ENCODE assay signal across 20 mouse cellular contexts in genomic region chr1:53377731-53378130, GRCm38 (mm10). TPM values are rescaled to one million over a fixed set of nuclear protein-coding genes. Genes with fewer than 3 reads are reported as not detected.
"Had no signal": no experiment of that assay in that cellular context is flagged by ENCODE, and none has a peak within 500 bp of the region (broad histone marks: within the 10 kb centered on the region; RNA-seq: fewer than 3 reads in every experiment).

No protein-coding gene starts in this region.

- H3K36me3 ChIP-seq: neural tube, embryonic 12.5 days; neural tube, embryonic 13.5 days; neural tube, embryonic 15.5 days; stomach, embryonic 15.5 days had no signal

- H3K27me3 ChIP-seq: neural tube, embryonic 12.5 days; neural tube, embryonic 13.5 days; neural tube, embryonic 15.5 days; stomach, embryonic 15.5 days had no signal

- H3K4me1 ChIP-seq: neural tube, embryonic 12.5 days; neural tube, embryonic 13.5 days; neural tube, embryonic 15.5 days; stomach, embryonic 15.5 days had no signal

- DNase-seq: retina, postnatal 1 day; right cerebral cortex, adult 18-20 months; right cerebral cortex, postnatal 14 days; right cerebral cortex, postnatal 25 days; right cerebral cortex, postnatal 4 days; spleen, adult 18-20 months; thymus, adult 18-20 months; thymus, adult 2 months; thymus, postnatal 14 days; thymus, postnatal 25 days; thymus, postnatal 36 days; thymus, postnatal 4 days had no signal

- H3K9ac ChIP-seq: neural tube, embryonic 12.5 days; neural tube, embryonic 13.5 days; neural tube, embryonic 15.5 days; stomach, embryonic 15.5 days had no signal

- H3K9me3 ChIP-seq: neural tube, embryonic 12.5 days; neural tube, embryonic 13.5 days; neural tube, embryonic 15.5 days; stomach, embryonic 15.5 days had no signal

- H3K4me2 ChIP-seq: neural tube, embryonic 12.5 days; neural tube, embryonic 13.5 days; neural tube, embryonic 15.5 days; stomach, embryonic 15.5 days had no signal

- H3K4me3 ChIP-seq: neural tube, embryonic 12.5 days; neural tube, embryonic 13.5 days; neural tube, embryonic 15.5 days; stomach, embryonic 15.5 days had no signal

- H3K27ac ChIP-seq: neural tube, embryonic 12.5 days; neural tube, embryonic 13.5 days; neural tube, embryonic 15.5 days; stomach, embryonic 15.5 days had no signal

RNA-seq across cellular contexts. Expression of gene Gm28551, which starts 25.3 kb away (rescaled TPM):
- polyA plus RNA-seq: small intestine, adult 2 months; spleen, adult 2 months; testis, adult 2 months; thymus, adult 2 months had no signal

RNA-seq across cellular contexts. Expression of gene Asdurf, which starts 25.3 kb away (rescaled TPM):
- polyA plus RNA-seq: small intestine, adult 2 months; spleen, adult 2 months; testis, adult 2 months; thymus, adult 2 months; urinary bladder, adult 2 months had no signal
